Mouse (Mus musculus): Measurements from ENCODE around the gene Myo18a. TPM values are rescaled to one million over a fixed set of nuclear protein-coding genes. Genes with fewer than 3 reads are reported as not detected.

Gene Myo18a
- total RNA-seq, 1 experiment, result 33.3 TPM

- H3K4me3 ChIP-seq (ENCODE audit: insufficient read depth in 1 of 2, low read depth in 1 of 2, low read length in 2 of 2, poor library complexity in 1 of 2, severe bottlenecking in 1 of 2), result no peak overlapping the region
- no peak for DNase-seq (ENCODE audit: low read depth, low spot score)
- peaks cover 3% of the 10 kb centered on the region; the same call in 1 of the 2 replicates for H3K36me3 ChIP-seq (ENCODE audit: control insufficient read depth, insufficient read depth, low read length, poor library complexity, severe bottlenecking)
- H3K9me3 ChIP-seq (ENCODE audit: control insufficient read depth, insufficient read depth, low read depth, low read length), result no peaks in the 10 kb centered on the region
- H3K9ac ChIP-seq (ENCODE audit: insufficient read depth, low read depth, low read length, poor library complexity, severe bottlenecking), result no peak overlapping the region
- TF ChIP-seq ZNF384 (IDR thresholded peaks at IDR 0.05; ENCODE audit: low read depth, low read length) (no peak), HCFC1 (IDR thresholded peaks at IDR 0.05; ENCODE audit: borderline replicate concordance, insufficient read depth, low read length) (no peak), MAFK (IDR thresholded peaks at IDR 0.05; ENCODE audit: insufficient read depth, low read depth, low read length) (no peak), CHD2 (IDR thresholded peaks at IDR 0.05; ENCODE audit: low read depth, low read length) (no peak), ZC3H11A (IDR thresholded peaks at IDR 0.05; ENCODE audit: borderline replicate concordance, low read depth, low read length) (no peak)
- H3K27ac ChIP-seq (ENCODE audit: insufficient read depth, low read depth, low read length, poor library complexity, severe bottlenecking), result no peak overlapping the region; the same call in 1 of the 2 replicates
- in situ Hi-C loops (cut with MboI; ENCODE audit: low sequenced_read_pairs in 2 of 2, unreplicated experiment in 2 of 2), result no loop called here
- peaks cover 17 to 42% of the 10 kb centered on the region in 2 experiments for H3K4me1 ChIP-seq (ENCODE audit: control insufficient read depth in 2 of 2, insufficient read depth in 2 of 2, low read length in 2 of 2, poor library complexity in 1 of 2)
These were observed 20.2 kb downstream of the Myo18a start for GRCm38 (mm10) chr11:77783211-77783746.

- in situ Hi-C loops (cut with MboI; ENCODE audit: low sequenced_read_pairs in 2 of 2, unreplicated experiment in 2 of 2), result no loop called here
- no peaks in the 10 kb centered on the region for H3K9me3 ChIP-seq (ENCODE audit: control insufficient read depth, insufficient read depth, low read depth, low read length)
- TF ChIP-seq HCFC1 (IDR thresholded peaks at IDR 0.05; ENCODE audit: borderline replicate concordance, insufficient read depth, low read length) (no peak), ZNF384 (IDR thresholded peaks at IDR 0.05; ENCODE audit: low read depth, low read length) (no peak), ZC3H11A (IDR thresholded peaks at IDR 0.05; ENCODE audit: borderline replicate concordance, low read depth, low read length) (no peak), MAFK (IDR thresholded peaks at IDR 0.05; ENCODE audit: insufficient read depth, low read depth, low read length) (no peak), CHD2 (IDR thresholded peaks at IDR 0.05; ENCODE audit: low read depth, low read length) (no peak)
- peaks cover 17 to 42% of the 10 kb centered on the region in 2 experiments for H3K4me1 ChIP-seq (ENCODE audit: control insufficient read depth in 2 of 2, insufficient read depth in 2 of 2, low read length in 2 of 2, poor library complexity in 1 of 2)
- H3K4me3 ChIP-seq (ENCODE audit: insufficient read depth in 1 of 2, low read depth in 1 of 2, low read length in 2 of 2, poor library complexity in 1 of 2, severe bottlenecking in 1 of 2), result no peak overlapping the region
- no peak for DNase-seq (ENCODE audit: low read depth, low spot score)
- H3K36me3 ChIP-seq (ENCODE audit: control insufficient read depth, insufficient read depth, low read length, poor library complexity, severe bottlenecking), result peaks cover 3% of the 10 kb centered on the region; the same call in 1 of the 2 replicates
- H3K9ac ChIP-seq (ENCODE audit: insufficient read depth, low read depth, low read length, poor library complexity, severe bottlenecking), result no peak overlapping the region
- no peak overlapping the region; the same call in 1 of the 2 replicates for H3K27ac ChIP-seq (ENCODE audit: insufficient read depth, low read depth, low read length, poor library complexity, severe bottlenecking)
These were observed 21.0 kb downstream of the Myo18a start for GRCm38 (mm10) chr11:77783747-77784646.

- peak overlapping the region; percentile 34; the same call in 1 of the 2 replicates for H3K27ac ChIP-seq (ENCODE audit: insufficient read depth, low read depth, low read length, poor library complexity, severe bottlenecking)
These were observed 21.8 kb downstream of the Myo18a start for GRCm38 (mm10) chr11:77784894-77785293.

GRCm38 (mm10) chr11:77785396-77785767 lies 22.3 kb downstream of the Myo18a start:
- H3K4me3 ChIP-seq (ENCODE audit: insufficient read depth in 1 of 2, low read depth in 1 of 2, low read length in 2 of 2, poor library complexity in 1 of 2, severe bottlenecking in 1 of 2), result no peak overlapping the region
- H3K36me3 ChIP-seq (ENCODE audit: control insufficient read depth, insufficient read depth, low read length, poor library complexity, severe bottlenecking), result peaks cover 3% of the 10 kb centered on the region; the same call in 1 of the 2 replicates
- H3K4me1 ChIP-seq (ENCODE audit: control insufficient read depth in 2 of 2, insufficient read depth in 2 of 2, low read length in 2 of 2, poor library complexity in 1 of 2), result peaks cover 17 to 45% of the 10 kb centered on the region in 2 experiments
- in situ Hi-C loops (cut with MboI; ENCODE audit: low sequenced_read_pairs in 2 of 2, unreplicated experiment in 2 of 2), result no loop called here
- peak overlapping the region; percentile 69 for H3K27ac ChIP-seq (ENCODE audit: insufficient read depth, low read depth, low read length, poor library complexity, severe bottlenecking)
- peak; percentile 65 for DNase-seq (ENCODE audit: low read depth, low spot score)
- H3K9ac ChIP-seq (ENCODE audit: insufficient read depth, low read depth, low read length, poor library complexity, severe bottlenecking), result no peak overlapping the region
- H3K9me3 ChIP-seq (ENCODE audit: control insufficient read depth, insufficient read depth, low read depth, low read length), result no peaks in the 10 kb centered on the region
- no peak for TF ChIP-seq ZC3H11A (IDR thresholded peaks at IDR 0.05; ENCODE audit: borderline replicate concordance, low read depth, low read length)
- TF ChIP-seq MAFK (IDR thresholded peaks at IDR 0.05; ENCODE audit: insufficient read depth, low read depth, low read length), result peak; percentile 33; the same call in 1 of the 2 replicates

More at GRCm38 (mm10) chr11:77784894-77785293, 21.8 kb downstream of the Myo18a start:
- TF ChIP-seq HCFC1 (IDR thresholded peaks at IDR 0.05; ENCODE audit: borderline replicate concordance, insufficient read depth, low read length) (no peak), ZNF384 (IDR thresholded peaks at IDR 0.05; ENCODE audit: low read depth, low read length) (no peak), MAFK (IDR thresholded peaks at IDR 0.05; ENCODE audit: insufficient read depth, low read depth, low read length) (no peak), CHD2 (IDR thresholded peaks at IDR 0.05; ENCODE audit: low read depth, low read length) (no peak), ZC3H11A (IDR thresholded peaks at IDR 0.05; ENCODE audit: borderline replicate concordance, low read depth, low read length) (no peak)
- Histone ChIP-seq H3K9me3 (ENCODE audit: control insufficient read depth, insufficient read depth, low read depth, low read length) (no peaks in the 10 kb centered on the region), H3K9ac (ENCODE audit: insufficient read depth, low read depth, low read length, poor library complexity, severe bottlenecking) (no peak overlapping the region), H3K4me3 (ENCODE audit: insufficient read depth in 1 of 2, low read depth in 1 of 2, low read length in 2 of 2, poor library complexity in 1 of 2, severe bottlenecking in 1 of 2) (no peak overlapping the region), H3K4me1 (ENCODE audit: control insufficient read depth in 2 of 2, insufficient read depth in 2 of 2, low read length in 2 of 2, poor library complexity in 1 of 2) (peaks cover 17 to 42% of the 10 kb centered on the region in 2 experiments), H3K36me3 (ENCODE audit: control insufficient read depth, insufficient read depth, low read length, poor library complexity, severe bottlenecking) (peaks cover 3% of the 10 kb centered on the region; the same call in 1 of the 2 replicates)
- in situ Hi-C loops (cut with MboI; ENCODE audit: low sequenced_read_pairs in 2 of 2, unreplicated experiment in 2 of 2), result no loop called here
- no peak for DNase-seq (ENCODE audit: low read depth, low spot score)

All from ES-E14 (cell line).